Mouse (Mus musculus) neural tube, embryonic 10.5 days (tissue): Measurements from ENCODE around the gene Plxnb3.
"Not testable (repeated sequence)": the region's sequence is repeated elsewhere in the genome, so short reads cannot be mapped to it uniquely, and the experiment has no call there.

Experiments
- DNase-seq: peaks from one replicate; pipeline ENCODE4 v3.0.0-alpha.2; 2017; ENCODE audit warnings: low spot score; ENCODE audit errors: extremely low spot score

The Plxnb3 gene

GRCm38 (mm10) chrX:73756334-73757140 lies at the start of gene Plxnb3:
Plxnb3 (plus strand) TSS chrX:73757090.
- no peak for DNase-seq

GRCm38 (mm10) chrX:73715476-73716108 lies 41.3 kb upstream of the Plxnb3 start:
- DNase-seq = peak; percentile 16

- peak; percentile 90 for DNase-seq
Measured at GRCm38 (mm10) chrX:73716109-73716661, 40.7 kb upstream of the Plxnb3 start, which contains the start of the genes Bcap31 and Abcd1. Bcap31 (minus strand) TSS chrX:73716175. Abcd1 (plus strand) TSS chrX:73716597.

- DNase-seq = no peak
Measured at GRCm38 (mm10) chrX:73716709-73717545, 40.0 kb upstream of the Plxnb3 start.

GRCm38 (mm10) chrX:73717667-73718066 lies 39.2 kb upstream of the Plxnb3 start:
- no peak for DNase-seq

GRCm38 (mm10) chrX:73718271-73718670 lies 38.6 kb upstream of the Plxnb3 start:
- DNase-seq = no peak

GRCm38 (mm10) chrX:73718686-73719362 lies 38.1 kb upstream of the Plxnb3 start:
- DNase-seq = no peak

- DNase-seq = no peak
Measured at GRCm38 (mm10) chrX:73730908-73731307, 26.0 kb upstream of the Plxnb3 start.

- no peak for DNase-seq
Measured at GRCm38 (mm10) chrX:73738155-73738554, 18.7 kb upstream of the Plxnb3 start.

- no peak for DNase-seq
Measured at GRCm38 (mm10) chrX:73739151-73739550, 17.7 kb upstream of the Plxnb3 start.

GRCm38 (mm10) chrX:73739841-73740240 lies 17.0 kb upstream of the Plxnb3 start:
- not testable (repeated sequence) for DNase-seq

- DNase-seq = no peak
Measured at GRCm38 (mm10) chrX:73744774-73745481, 12.0 kb upstream of the Plxnb3 start.

GRCm38 (mm10) chrX:73748977-73749376 lies 7.9 kb upstream of the Plxnb3 start:
- no peak for DNase-seq

GRCm38 (mm10) chrX:73758611-73759290 lies 1.9 kb downstream of the Plxnb3 start:
- DNase-seq = no peak

- DNase-seq = no peak
Measured at GRCm38 (mm10) chrX:73765311-73765710, 8.4 kb downstream of the Plxnb3 start.

- peak; percentile 20 for DNase-seq
Measured at GRCm38 (mm10) chrX:73767267-73767666, 10.4 kb downstream of the Plxnb3 start.

- DNase-seq = no peak
Measured at GRCm38 (mm10) chrX:73774168-73774760, 17.4 kb downstream of the Plxnb3 start, which contains the start of gene Srpk3. Srpk3 (plus strand) TSS chrX:73774405.

- no peak for DNase-seq
Measured at GRCm38 (mm10) chrX:73774802-73775483, 18.1 kb downstream of the Plxnb3 start.

GRCm38 (mm10) chrX:73782227-73782626 lies 25.3 kb downstream of the Plxnb3 start:
- no peak for DNase-seq
